Mouse (Mus musculus) left cerebral cortex, adult 2 months (tissue): ENCODE results near the gene Mical2. TPM values are rescaled to one million over a fixed set of nuclear protein-coding genes. Genes with fewer than 3 reads are reported as not detected.

Experiments used
- DNase-seq, 2 experiments: peaks; one replicate each; pipeline ENCODE4 v3.0.0; 2021 to 2022; ENCODE audit warnings: low spot score in 2 of 2, mixed read lengths in 1 of 2; ENCODE audit errors: extremely low spot score in 1 of 2
- H3K27ac ChIP-seq: fragments of 200-600 bp; 2 replicates; pipeline ENCODE4 v1.8.1; 2022
- H3K4me3 ChIP-seq: fragments of 200-600 bp; 2 replicates; pipeline ENCODE4 v1.8.1; 2022
- CTCF ChIP-seq: fragments of 200-600 bp; IDR thresholded peaks from 2 replicates; pipeline ENCODE4 v1.8.1; 2022; ENCODE audit warnings: antibody characterized with exemption, mild to moderate bottlenecking, moderate library complexity
- intact Hi-C: fragments of 180-260 bp; cut with DNase I; formaldehyde crosslinking; loops from one replicate; pipeline ENCODE4 v1.15.1; 2025
- total RNA-seq, 2 experiments: library from RNA; stranded (reverse); gene quantifications; 2 replicates each; pipeline ENCODE4 v1.2.3; 2021

The Mical2 gene
- total RNA-seq, 2 experiments from 2014 or later, result 652 to 703 TPM

GRCm38 (mm10) chr7:112376611-112377010 is 151.0 kb downstream of the Mical2 start:
- Histone ChIP-seq H3K4me3 (no peak overlapping the region), H3K27ac (no peak overlapping the region)
- intact Hi-C loops, result loop anchor here (10.0 kb wide), 1 partner anchor 758 kb away; no protein-coding TSS in a partner anchor
- no peak for TF ChIP-seq CTCF
- no peak for DNase-seq

- no peak overlapping the region for H3K4me3 ChIP-seq
- peak; percentile 73 to 79 for DNase-seq
- peak; percentile 85 for TF ChIP-seq CTCF
- intact Hi-C loops, result loop anchor here (10.0 kb wide), 1 partner anchor 757 kb away; no protein-coding TSS in a partner anchor
- no peak overlapping the region; the same call in 1 of the 2 replicates for H3K27ac ChIP-seq
These were observed 151.7 kb downstream of the Mical2 start for GRCm38 (mm10) chr7:112377314-112377713.

- intact Hi-C loops, result loop anchor here (2.0 to 10.0 kb wide), 2 partner anchors 491 to 757 kb away; no protein-coding TSS in a partner anchor
- Histone ChIP-seq H3K4me3 (no peak overlapping the region), H3K27ac (peak overlapping the region; percentile 76)
- no peak for TF ChIP-seq CTCF
- DNase-seq, result no peak
These were observed 152.4 kb downstream of the Mical2 start for GRCm38 (mm10) chr7:112378056-112378455.

- peak; percentile 53 to 77 for DNase-seq
- intact Hi-C loops, result loop anchor here (2.0 to 10.0 kb wide), 2 partner anchors 490 to 756 kb away; no protein-coding TSS in a partner anchor
- peak overlapping the region; percentile 76 for H3K27ac ChIP-seq
- no peak for TF ChIP-seq CTCF
- no peak overlapping the region for H3K4me3 ChIP-seq
These were observed 152.8 kb downstream of the Mical2 start for GRCm38 (mm10) chr7:112378476-112378875.

- DNase-seq, result no peak
- Histone ChIP-seq H3K4me3 (no peak overlapping the region), H3K27ac (no peak overlapping the region)
- intact Hi-C loops, result no loop called here
- TF ChIP-seq CTCF, result no peak
These were observed 160.9 kb downstream of the Mical2 start for GRCm38 (mm10) chr7:112386521-112386920.

- H3K27ac ChIP-seq, result no peak overlapping the region
- intact Hi-C loops, result no loop called here
- no peak for TF ChIP-seq CTCF
- no peak overlapping the region for H3K4me3 ChIP-seq
- DNase-seq, result no peak
These were observed 162.2 kb downstream of the Mical2 start for GRCm38 (mm10) chr7:112387876-112388275.

- H3K27ac ChIP-seq, result no peak overlapping the region
- no peak overlapping the region for H3K4me3 ChIP-seq
- DNase-seq, result no peak
- no peak for TF ChIP-seq CTCF
- intact Hi-C loops, result no loop called here
These were observed 162.8 kb downstream of the Mical2 start for GRCm38 (mm10) chr7:112388363-112388875.

- no peak for DNase-seq
- no peak overlapping the region for H3K4me3 ChIP-seq
- no peak for TF ChIP-seq CTCF
- H3K27ac ChIP-seq, result no peak overlapping the region
- intact Hi-C loops, result no loop called here
These were observed 164.1 kb downstream of the Mical2 start for GRCm38 (mm10) chr7:112389611-112390251.

- DNase-seq, result no peak
- no peak for TF ChIP-seq CTCF
- H3K4me3 ChIP-seq, result no peak overlapping the region
- intact Hi-C loops, result no loop called here
- H3K27ac ChIP-seq, result no peak overlapping the region
These were observed 164.7 kb downstream of the Mical2 start for GRCm38 (mm10) chr7:112390252-112390936.

GRCm38 (mm10) chr7:112390937-112391605 is 165.4 kb downstream of the Mical2 start:
- no peak for DNase-seq
- no peak for TF ChIP-seq CTCF
- no peak overlapping the region for H3K27ac ChIP-seq
- no peak overlapping the region for H3K4me3 ChIP-seq
- intact Hi-C loops, result no loop called here

GRCm38 (mm10) chr7:112397786-112398185 is 172.1 kb downstream of the Mical2 start:
- no peak for DNase-seq
- no peak overlapping the region for H3K4me3 ChIP-seq
- intact Hi-C loops, result no loop called here
- H3K27ac ChIP-seq, result no peak overlapping the region
- TF ChIP-seq CTCF, result no peak
